In the genomic region with DNA sequence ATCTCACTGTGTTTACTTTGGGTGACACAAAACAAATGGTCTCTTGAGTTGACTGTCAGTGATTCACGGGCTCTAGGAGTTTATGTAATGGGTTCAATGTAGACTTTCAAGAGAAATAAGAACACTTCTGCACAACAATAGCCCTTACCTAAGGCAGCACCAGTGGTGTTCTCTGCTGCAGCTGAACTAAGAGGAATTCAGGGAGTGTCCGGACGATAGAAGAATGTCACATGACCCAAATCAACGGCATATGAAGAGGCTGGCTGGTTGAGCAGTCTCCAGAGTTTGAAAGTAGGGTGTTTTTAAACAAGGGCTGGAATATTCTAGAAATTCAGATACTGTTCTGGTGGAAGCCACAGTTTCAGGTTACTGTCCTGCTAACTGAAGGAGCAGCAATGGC, we compare ENCODE assay signal across 36 mouse cellular contexts. TPM values are rescaled to one million over a fixed set of nuclear protein-coding genes. Genes with fewer than 3 reads are reported as not detected.
DNase-seq lines count a peak whose midpoint lies in the region; ATAC-seq and TF ChIP-seq lines count a peak whose summit lies in the region.
"Had no signal": no experiment of that assay in that cellular context is flagged by ENCODE, and none has a peak within 500 bp of the region (broad histone marks: within the 10 kb centered on the region; RNA-seq: fewer than 3 reads in every experiment).

No protein-coding gene starts in this region.

- no peak overlapping the region for H3K9ac ChIP-seq in lung, embryonic 16.5 days (ENCODE audit: low read length)
- H3K9ac ChIP-seq: embryonic facial prominence, embryonic 13.5 days; forebrain, embryonic 12.5 days; forebrain, embryonic 15.5 days; heart, embryonic 13.5 days; hindbrain, embryonic 13.5 days; intestine, embryonic 15.5 days had no signal

- no peaks in the 10 kb centered on the region for H3K27me3 ChIP-seq in lung, embryonic 16.5 days (ENCODE audit: control insufficient read depth, insufficient read depth, low read depth, low read length)
- H3K27me3 ChIP-seq: CH12.LX; embryonic facial prominence, embryonic 13.5 days; forebrain, embryonic 12.5 days; forebrain, embryonic 15.5 days; heart, embryonic 13.5 days; hindbrain, embryonic 13.5 days; intestine, embryonic 15.5 days had no signal

- no peak for TF ChIP-seq CTCF in lung, adult 2 months (IDR thresholded peaks at IDR 0.05; ENCODE audit: insufficient read depth, low read length)

- 0 out of 2 replicates have a peak, but pooled peaks have one; percentile 51 for ATAC-seq in lung, embryonic 16.5 days (ENCODE audit: low read depth)
- ATAC-seq: forebrain, embryonic 15.5 days; hindbrain, embryonic 16.5 days; intestine, embryonic 15.5 days had no signal

- H3K27ac ChIP-seq in lung, embryonic 16.5 days (ENCODE audit: low read length): peak overlapping the region; percentile 55; the same call in 1 of the 2 replicates
- H3K27ac ChIP-seq: embryonic facial prominence, embryonic 10.5 days; embryonic facial prominence, embryonic 13.5 days; forebrain, embryonic 12.5 days; forebrain, embryonic 15.5 days; heart, adult 2 months; heart, embryonic 10.5 days; heart, embryonic 13.5 days; hindbrain, embryonic 10.5 days; hindbrain, embryonic 13.5 days; intestine, embryonic 15.5 days had no signal

- 55% methylated on average over 4 of the region's 4 CpGs for WGBS in lung, embryonic 16.5 days
- 49% methylated on average over 4 of the region's 4 CpGs for WGBS in lung, adult 2 months

- no peaks in the 10 kb centered on the region for H3K4me1 ChIP-seq in lung, embryonic 16.5 days (replicated peaks; ENCODE audit: control insufficient read depth, insufficient read depth, low read length)
- H3K4me1 ChIP-seq in lung, adult 2 months (ENCODE audit: control insufficient read depth, insufficient read depth, low read length): no peaks in the 10 kb centered on the region
- H3K4me1 ChIP-seq: embryonic facial prominence, embryonic 10.5 days; embryonic facial prominence, embryonic 13.5 days; forebrain, embryonic 12.5 days; forebrain, embryonic 15.5 days; heart, embryonic 10.5 days; heart, embryonic 13.5 days; hindbrain, embryonic 10.5 days; hindbrain, embryonic 13.5 days; intestine, embryonic 15.5 days had no signal

- H3K36me3 ChIP-seq in lung, embryonic 16.5 days (ENCODE audit: control insufficient read depth, insufficient read depth, low read length): no peaks in the 10 kb centered on the region
- H3K36me3 ChIP-seq: embryonic facial prominence, embryonic 10.5 days; embryonic facial prominence, embryonic 13.5 days; forebrain, embryonic 12.5 days; forebrain, embryonic 15.5 days; heart, embryonic 10.5 days; heart, embryonic 13.5 days; hindbrain, embryonic 10.5 days; hindbrain, embryonic 13.5 days; intestine, embryonic 15.5 days had no signal

- no peak for TF ChIP-seq POLR2A in lung, adult 2 months (IDR thresholded peaks at IDR 0.05; ENCODE audit: borderline replicate concordance, extremely low read depth, low read depth, low read length)

- intact Hi-C loops in heart, postnatal 25 days (cut with DNase I): no loop called here

- H3K4me2 ChIP-seq in lung, embryonic 16.5 days (ENCODE audit: low read depth, low read length): no peak overlapping the region
- H3K4me2 ChIP-seq: embryonic facial prominence, embryonic 13.5 days; forebrain, embryonic 12.5 days; forebrain, embryonic 15.5 days; heart, embryonic 13.5 days; hindbrain, embryonic 13.5 days; intestine, embryonic 15.5 days had no signal

- H3K9me3 ChIP-seq in lung, embryonic 16.5 days (ENCODE audit: control insufficient read depth, low read length): no peaks in the 10 kb centered on the region
- H3K9me3 ChIP-seq: embryonic facial prominence, embryonic 10.5 days; embryonic facial prominence, embryonic 13.5 days; forebrain, embryonic 12.5 days; forebrain, embryonic 15.5 days; G1E; heart, embryonic 10.5 days; heart, embryonic 13.5 days; hindbrain, embryonic 10.5 days; hindbrain, embryonic 13.5 days; intestine, embryonic 15.5 days had no signal

- H3K4me3 ChIP-seq in lung, embryonic 16.5 days (ENCODE audit: low read length): no peak overlapping the region
- no peak overlapping the region for H3K4me3 ChIP-seq in lung, adult 2 months (replicated peaks; ENCODE audit: extremely low read depth, low read depth, low read length)
- H3K4me3 ChIP-seq: embryonic facial prominence, embryonic 10.5 days; embryonic facial prominence, embryonic 13.5 days; erythroblast, embryonic 14.5 days; forebrain, embryonic 12.5 days; forebrain, embryonic 15.5 days; heart, adult 2 months; heart, embryonic 10.5 days; heart, embryonic 13.5 days; hindbrain, embryonic 10.5 days; hindbrain, embryonic 13.5 days; intestine, embryonic 15.5 days had no signal

- no peak for DNase-seq in lung, adult 2 months
- DNase-seq in ES-CJ7 (ENCODE audit: low read depth, low spot score) (peak; percentile 56), ZHBTc4 (ENCODE audit: low read depth, low spot score) (peak; percentile 89)
- DNase-seq in lung, postnatal 25 days (ENCODE audit: low spot score): peak; percentile 52
- DNase-seq in cerebellum, adult 11 months: no peak
- no peak for DNase-seq in heart, postnatal 25 days (ENCODE audit: low spot score)
- DNase-seq in heart, postnatal 4 days: no peak
- DNase-seq: adrenal gland, postnatal 10 days; adrenal gland, postnatal 36 days; B cell, adult 2 months; cerebellum, adult 18-20 months; cerebellum, adult 9-11 months; cerebellum, postnatal 25 days; embryo, embryonic 11 days; gastrocnemius, postnatal 10 days; gastrocnemius, postnatal 36 days; heart, adult 2 months; heart, postnatal 14 days; kidney, adult 11 months had no signal

RNA-seq across cellular contexts. Expression of a gene that starts 37.7 kb away (rescaled TPM):
- 49.4 and 58.9 TPM in 2 replicates for polyA plus RNA-seq in lung, embryonic 16.5 days (2015; fragmentation: Nextera tagmentation; extraction: Ambion mirVana)
- polyA plus RNA-seq in lung, adult 2 months (2012; rRNA removed): 9.0 and 13.9 TPM in 2 replicates
- 1 to 10 TPM; 1.6 TPM for total RNA-seq in heart, postnatal 25 days (2021)
- 1 to 10 TPM; 2.1 to 3.5 TPM for total RNA-seq in heart, postnatal 4 days (2021)
- polyA plus RNA-seq: erythroblast, embryonic 14.5 days had no signal

RNA-seq across cellular contexts. Expression of a gene that starts 53.3 kb away (rescaled TPM):
- 8.5 and 9.1 TPM in 2 replicates for polyA plus RNA-seq in lung, embryonic 16.5 days (2015; fragmentation: Nextera tagmentation; extraction: Ambion mirVana)
- polyA plus RNA-seq in lung, adult 2 months (2012; rRNA removed): 14.8 and 14.9 TPM in 2 replicates
- total RNA-seq in heart, postnatal 25 days (2021): not detected
- total RNA-seq in heart, postnatal 4 days (2021): not detected
- total RNA-seq: adrenal gland, adult 18-20 months; adrenal gland, postnatal 36 days; common myeloid progenitor, adult 5-6 weeks; gastrocnemius, postnatal 36 days; granulocyte monocyte progenitor cell, adult 5-6 weeks; heart, adult 2 months had no signal
- polyA plus RNA-seq: erythroblast, embryonic 14.5 days; G1E had no signal

Comparison
In these comparisons a context has a peak if more than half of its experiments do, and no peak if none do; other contexts are left out.
1. DNase-seq: peak in ES-CJ7 (single experiment), ZHBTc4 (single experiment) and lung, postnatal 25 days (single experiment); none in lung, adult 2 months (single experiment), cerebellum, adult 11 months (single experiment), heart, postnatal 25 days (single experiment) and heart, postnatal 4 days (single experiment).